Mouse (Mus musculus) right cerebral cortex, postnatal 10 days (tissue): ENCODE data around the gene Cct3.
A peak's percentile ranks its signal among the peaks of the same experiment; 100 is the strongest.
"Not testable (repeated sequence)": the region's sequence is repeated elsewhere in the genome, so short reads cannot be mapped to it uniquely, and the experiment has no call there.

ENCODE experiments used
- DNase-seq, 2 experiments: peaks; one replicate each; pipeline ENCODE4 v3.0.0; 2021; ENCODE audit warnings: low spot score in 2 of 2

Gene Cct3

DNA sequence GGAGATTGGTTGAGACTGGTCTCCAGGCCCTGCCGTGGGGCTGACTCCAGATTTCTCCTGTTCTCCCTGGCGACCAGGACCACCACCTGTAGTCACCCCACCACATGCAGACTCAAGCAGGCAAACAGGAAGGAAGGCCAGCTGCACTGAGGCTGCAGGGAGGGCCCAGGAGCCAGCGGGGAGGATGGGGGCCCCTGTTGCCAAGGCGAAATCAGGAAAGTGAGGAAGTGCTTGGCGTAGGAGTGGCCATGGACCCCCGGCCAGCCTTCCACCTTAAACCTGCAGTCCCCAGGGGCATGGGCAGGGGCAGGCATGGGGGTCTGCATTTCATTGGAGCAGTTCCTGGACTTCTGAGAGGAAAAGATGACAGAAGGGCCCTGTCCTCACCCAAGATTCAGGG, 64.2 kb downstream of the Cct3 start:
- no peak for DNase-seq

- DNase-seq, result peak; percentile 62 to 67
Measured at GRCm38 (mm10) chr3:88361612-88362313, 64.8 kb downstream of the Cct3 start.

GRCm38 (mm10) chr3:88363700-88364099, 66.8 kb downstream of the Cct3 start:
- peak; percentile 64 to 67 for DNase-seq

- DNase-seq, result peak in 1 of 2 experiments; percentile 56
Measured at GRCm38 (mm10) chr3:88364337-88364736, 67.4 kb downstream of the Cct3 start, which contains the start of gene Paqr6. Paqr6 (plus strand) TSS chr3:88364584.

DNA sequence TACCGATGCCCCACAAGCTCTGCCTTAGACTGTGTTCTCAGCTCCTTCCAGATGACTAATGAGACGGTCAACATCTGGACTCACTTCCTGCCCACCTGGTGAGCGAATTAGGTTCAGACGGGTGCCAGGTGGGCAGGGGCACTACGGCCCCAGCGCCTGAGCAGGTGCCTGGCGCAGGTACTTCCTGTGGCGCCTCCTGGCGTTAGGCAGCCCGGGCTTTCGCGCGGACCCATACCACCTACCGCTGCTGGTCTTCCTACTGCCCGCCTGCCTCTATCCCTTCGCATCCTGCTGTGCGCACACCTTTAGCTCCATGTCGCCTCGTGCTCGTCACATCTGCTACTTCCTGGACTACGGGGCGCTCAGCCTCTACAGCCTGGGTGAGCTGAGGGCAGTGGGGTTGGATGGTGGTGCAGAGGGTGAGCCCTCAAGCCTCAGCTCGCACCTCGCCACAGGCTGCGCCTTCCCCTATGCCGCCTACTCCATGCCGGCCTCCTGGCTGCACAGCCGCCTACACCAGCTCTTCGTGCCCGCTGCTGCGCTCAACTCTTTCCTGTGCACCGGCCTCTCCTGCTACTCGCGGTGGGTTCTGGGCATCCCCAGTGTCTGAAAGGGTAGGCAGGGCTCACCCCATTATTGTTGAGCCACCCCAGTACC, 68.9 kb downstream of the Cct3 start:
- no peak for DNase-seq

GRCm38 (mm10) chr3:88366830-88367428, 70.0 kb downstream of the Cct3 start:
- DNase-seq, result peak; percentile 72 to 80

DNA sequence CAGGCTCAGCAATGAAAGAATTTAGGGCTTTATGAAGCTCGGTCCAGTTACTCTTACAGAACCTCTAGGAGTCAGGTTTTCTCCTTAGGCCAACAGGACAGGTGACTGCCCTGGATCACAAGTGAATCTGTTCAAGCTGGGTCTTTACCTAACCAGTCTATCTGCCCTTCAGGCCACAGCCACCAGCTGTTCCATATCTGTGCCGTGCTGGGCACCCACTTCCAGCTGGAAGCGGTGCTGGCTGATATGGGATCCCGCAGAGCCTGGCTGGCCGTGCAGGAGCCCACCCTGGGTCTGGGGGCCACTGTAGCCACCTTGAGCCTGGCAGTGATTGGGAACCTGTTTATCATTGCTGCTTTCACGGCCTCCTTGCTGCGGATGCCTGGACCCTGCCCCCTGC, 70.6 kb downstream of the Cct3 start:
- not testable (repeated sequence) for DNase-seq

DNA sequence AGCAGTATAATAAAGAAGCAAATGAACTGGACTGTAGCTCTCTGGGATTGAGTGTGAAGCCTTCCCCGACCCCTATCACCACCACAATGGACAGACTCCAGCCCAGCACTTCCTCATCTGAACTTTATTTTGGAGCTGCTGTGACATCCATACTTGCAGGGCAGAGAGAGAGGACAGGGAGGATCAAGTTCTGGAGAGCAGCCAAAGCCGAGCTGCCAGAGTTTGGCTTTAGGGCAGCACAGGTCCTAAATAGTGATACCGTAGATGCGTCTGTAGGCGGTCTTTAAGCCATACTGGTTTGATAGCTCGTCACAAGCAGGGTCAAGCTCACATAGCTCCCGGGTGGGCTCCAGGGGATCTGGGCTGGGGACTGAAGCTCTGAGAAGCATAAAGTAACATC, 71.6 kb downstream of the Cct3 start:
- DNase-seq, result peak in 1 of 2 experiments; percentile 27
